Mouse (Mus musculus): ENCODE results near the gene Tapbp. TPM values are rescaled to one million over a fixed set of nuclear protein-coding genes. Genes with fewer than 3 reads are reported as not detected.

The Tapbp gene
- total RNA-seq, 2 experiments from 2014 or later, result 34.0 to 44.4 TPM

GRCm38 (mm10) chr17:33919351-33920281, 3.9 kb downstream of the Tapbp start:
- peak overlapping the region; percentile 89 for H3K27ac ChIP-seq
- H3K4me3 ChIP-seq, result peak overlapping the region; percentile 94
- peak; percentile 89 for DNase-seq
- peak; percentile 46 for TF ChIP-seq CTCF (IDR thresholded peaks at IDR 0.05)
- intact Hi-C loops (cut with DNase I), result no loop called here

GRCm38 (mm10) chr17:33920282-33921097, 4.8 kb downstream of the Tapbp start:
- H3K4me3 ChIP-seq, result peak overlapping the region; percentile 94
- TF ChIP-seq CTCF (IDR thresholded peaks at IDR 0.05), result peak; percentile 88
- peak; percentile 87 for DNase-seq
- intact Hi-C loops (cut with DNase I), result no loop called here
- peak overlapping the region; percentile 89 for H3K27ac ChIP-seq

GRCm38 (mm10) chr17:33921361-33921760, 5.7 kb downstream of the Tapbp start:
- intact Hi-C loops (cut with DNase I), result no loop called here
- H3K4me3 ChIP-seq, result no peak overlapping the region; the same call in none of the 2 replicates
- TF ChIP-seq CTCF (IDR thresholded peaks at IDR 0.05), result no peak
- H3K27ac ChIP-seq, result no peak overlapping the region
- no peak for DNase-seq

GRCm38 (mm10) chr17:33924577-33925283, 9.0 kb downstream of the Tapbp start:
- intact Hi-C loops (cut with DNase I), result no loop called here
- DNase-seq, result no peak
- peak; percentile 43 for TF ChIP-seq CTCF (IDR thresholded peaks at IDR 0.05)
- Histone ChIP-seq H3K27ac (no peak overlapping the region), H3K4me3 (no peak overlapping the region)

- intact Hi-C loops (cut with DNase I), result no loop called here
- peak; percentile 19 for DNase-seq
- no peak overlapping the region for H3K27ac ChIP-seq
- TF ChIP-seq CTCF (IDR thresholded peaks at IDR 0.05), result no peak
- no peak overlapping the region for H3K4me3 ChIP-seq
These were observed 9.9 kb downstream of the Tapbp start for GRCm38 (mm10) chr17:33925406-33926116.

- DNase-seq, result peak; percentile 24
- intact Hi-C loops (cut with DNase I), result no loop called here
- Histone ChIP-seq H3K4me3 (no peak overlapping the region), H3K27ac (no peak overlapping the region)
- TF ChIP-seq CTCF (IDR thresholded peaks at IDR 0.05), result peak; percentile 37
These were observed 10.7 kb downstream of the Tapbp start for GRCm38 (mm10) chr17:33926207-33926932.

- Histone ChIP-seq H3K27ac (peak overlapping the region; percentile 94), H3K4me3 (peak overlapping the region; percentile 77)
- DNase-seq, result no peak
- intact Hi-C loops (cut with DNase I), result no loop called here
- no peak for TF ChIP-seq CTCF (IDR thresholded peaks at IDR 0.05)
These were observed 12.7 kb downstream of the Tapbp start for GRCm38 (mm10) chr17:33928251-33928947.

- Histone ChIP-seq H3K27ac (peak within 1 kb of the TSS; percentile 94), H3K4me3 (peak within 1 kb of the TSS; percentile 77)
- peak; percentile 44 for TF ChIP-seq CTCF (IDR thresholded peaks at IDR 0.05)
- intact Hi-C loops (cut with DNase I), result no loop called here
- DNase-seq, result peak; percentile 96
These were observed 13.9 kb downstream of the Tapbp start, which contains the start of gene Rgl2 for GRCm38 (mm10) chr17:33929371-33930279. Gene Rgl2 (plus strand): TSS chr17:33929543.

GRCm38 (mm10) chr17:33930280-33931158, 14.8 kb downstream of the Tapbp start:
- DNase-seq, result peak; percentile 63
- intact Hi-C loops (cut with DNase I), result no loop called here
- peak overlapping the region; percentile 94 for H3K27ac ChIP-seq
- no peak for TF ChIP-seq CTCF (IDR thresholded peaks at IDR 0.05)
- peak overlapping the region; percentile 77 for H3K4me3 ChIP-seq
